Mouse (Mus musculus) thymus, adult 18-20 months (tissue): ENCODE results near the gene Fam173a.
"Not testable (repeated sequence)": the region's sequence is repeated elsewhere in the genome, so short reads cannot be mapped to it uniquely, and the experiment has no call there.

Source experiments
- DNase-seq, 2 experiments: peaks; one replicate each; pipeline ENCODE4 v3.0.0; 2022; ENCODE audit warnings: mixed read lengths in 2 of 2

Fam173a gene

DNA sequence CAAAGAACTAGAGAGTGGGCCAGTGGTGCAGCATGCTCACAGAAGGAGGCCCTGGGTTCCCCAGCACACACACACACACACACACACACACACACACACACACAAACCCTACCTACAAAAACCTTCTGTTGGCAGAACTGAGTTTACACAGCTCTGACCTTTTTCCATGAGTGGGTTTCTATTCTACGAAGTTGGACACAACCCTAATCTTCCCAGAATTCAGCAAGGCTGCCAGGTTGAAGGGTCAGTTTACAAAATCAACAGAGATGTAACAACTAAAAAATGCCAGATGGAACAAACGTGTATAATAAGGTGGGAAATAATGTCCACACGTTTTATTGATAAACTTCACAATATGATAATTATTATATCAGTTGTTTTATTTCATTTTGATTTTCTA lies 35.0 kb downstream of the Fam173a start:
- no peak for DNase-seq

DNA sequence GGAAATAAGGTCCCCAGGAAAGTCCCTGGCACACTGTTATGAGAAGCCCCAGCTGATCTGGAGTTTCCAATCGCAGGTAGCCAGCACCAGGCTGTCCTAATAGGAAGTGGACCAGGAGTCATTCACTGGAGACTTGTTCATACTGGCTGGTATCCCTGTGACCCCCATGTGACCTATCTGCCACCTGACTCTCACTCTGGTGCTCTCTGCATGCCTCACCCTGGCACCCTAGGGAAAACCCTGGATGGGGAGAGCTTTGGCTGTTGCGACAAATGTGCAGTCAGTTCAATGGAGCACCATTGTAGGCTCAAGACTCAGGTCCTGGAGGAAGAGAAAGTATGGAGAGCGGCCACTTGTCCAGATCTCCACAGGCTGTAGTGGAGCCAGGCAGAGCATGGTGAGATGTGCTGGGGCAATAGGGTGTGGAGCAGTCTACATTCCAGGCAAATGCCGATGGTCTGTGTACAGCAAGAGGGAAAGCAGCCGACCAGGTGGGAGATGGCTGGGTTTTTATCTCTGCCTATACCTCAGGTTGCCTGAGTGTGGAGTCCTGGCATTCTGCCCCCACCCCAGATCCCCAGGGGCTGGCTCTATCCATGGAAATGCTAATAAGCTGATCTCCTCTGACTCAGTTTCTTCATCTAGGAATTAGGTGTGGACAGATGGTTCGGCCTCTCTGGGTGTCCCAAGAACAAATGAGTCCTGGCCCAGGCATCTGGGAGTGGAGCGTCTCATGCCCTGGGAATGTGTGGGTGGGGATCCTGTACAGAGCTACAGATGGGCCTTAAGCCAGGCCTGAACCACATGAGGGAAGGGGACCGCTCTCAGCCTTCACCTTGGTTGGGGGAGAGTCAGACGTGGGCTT lies 36.1 kb downstream of the Fam173a start:
- DNase-seq = no peak

DNA sequence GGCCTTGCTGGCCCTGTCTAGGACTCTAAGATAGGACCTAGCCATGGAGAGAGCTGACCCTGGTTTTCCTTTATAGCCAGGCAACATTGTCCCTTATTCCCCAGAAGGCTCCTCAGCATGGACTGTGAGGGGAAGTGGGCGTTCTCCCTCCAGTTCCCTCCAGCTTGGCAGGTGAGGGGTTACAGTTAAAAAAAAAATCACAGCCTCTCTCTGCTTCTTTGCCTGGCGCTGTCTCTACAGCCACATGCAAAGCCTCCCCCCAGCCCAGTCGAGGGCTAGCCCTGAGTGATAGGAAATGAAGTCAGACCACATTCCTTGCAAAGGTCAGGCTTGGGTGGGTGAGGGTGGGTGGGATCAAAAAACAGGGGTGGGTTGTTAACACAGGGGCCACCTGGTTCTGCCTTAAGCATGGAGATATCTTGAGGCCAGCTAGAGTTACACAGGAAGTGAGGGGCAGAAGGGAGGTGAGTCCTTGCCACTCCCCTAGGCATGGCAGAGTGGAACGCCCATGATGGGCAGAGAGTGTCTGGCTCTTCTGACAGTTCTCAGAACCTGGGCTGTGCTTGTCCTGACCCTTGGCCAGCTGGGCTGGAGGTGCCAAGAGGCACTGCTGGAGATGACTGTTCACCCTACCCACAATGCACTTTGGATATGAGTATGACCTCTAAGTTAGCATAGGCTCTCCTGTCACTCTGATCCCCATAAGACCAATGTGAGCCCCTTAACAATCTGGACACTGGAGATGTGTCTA lies 36.9 kb downstream of the Fam173a start:
- DNase-seq = no peak

DNA sequence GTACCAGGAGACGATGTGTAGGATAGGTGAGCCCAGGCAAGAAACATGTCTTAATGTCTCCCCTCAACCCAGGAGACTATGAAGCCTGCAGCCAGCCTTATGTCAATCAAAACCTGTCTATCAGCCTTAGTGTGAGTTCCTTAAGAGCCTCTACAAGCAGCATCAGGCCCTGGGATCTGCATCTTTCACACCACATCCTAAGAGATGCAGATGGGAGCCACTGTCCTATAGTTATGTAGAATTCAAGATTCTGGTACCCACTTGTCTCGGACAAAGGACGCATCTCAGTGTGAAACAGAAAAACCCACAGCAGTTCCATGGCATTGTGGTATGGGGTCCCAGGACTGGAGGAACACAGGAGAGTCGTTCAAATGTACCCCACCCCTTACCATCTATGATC lies 37.6 kb downstream of the Fam173a start:
- no peak for DNase-seq

DNA sequence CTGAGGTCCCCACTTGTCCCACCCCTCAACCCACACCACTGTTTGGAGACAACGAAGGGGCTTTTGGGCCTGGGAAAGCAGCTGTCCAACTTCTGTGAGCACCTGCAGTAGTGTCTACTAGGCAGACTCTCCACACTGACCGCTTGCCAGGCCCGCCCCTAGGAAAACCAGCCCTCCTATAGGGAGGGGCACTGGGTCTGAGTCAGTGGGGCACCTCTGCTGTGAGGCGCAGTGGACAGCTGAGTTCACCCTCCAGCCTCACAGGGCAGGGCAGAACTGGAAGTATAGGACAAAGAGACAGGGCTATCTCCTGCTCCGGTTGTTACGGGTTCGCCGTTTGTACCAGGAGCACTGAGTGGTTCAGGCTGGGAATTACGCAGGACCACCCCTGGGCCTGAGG lies 38.5 kb downstream of the Fam173a start, which contains the start of gene Msln:
TSS of gene Msln (minus strand) at position 138 of the 400 bp plus-strand sequence.
- DNase-seq = no peak

DNA sequence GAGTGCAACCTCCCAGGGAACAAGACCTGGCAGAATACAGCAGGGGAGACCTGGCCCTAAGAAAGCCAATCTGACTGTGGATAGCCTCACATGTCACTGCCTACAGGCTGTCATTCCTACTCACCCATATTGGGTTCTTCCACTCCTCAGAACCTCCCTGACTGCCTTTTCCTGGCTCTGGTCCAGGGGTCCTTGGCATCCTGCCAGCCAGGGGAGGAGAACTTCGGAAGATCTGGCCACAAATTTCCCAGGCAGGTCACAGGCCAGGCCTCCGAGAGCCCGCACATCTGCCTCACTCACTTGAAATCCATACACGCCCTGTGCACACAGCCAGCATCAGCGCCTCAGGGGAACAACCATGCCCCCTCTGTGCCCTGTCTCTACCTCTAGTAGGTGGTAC lies 41.3 kb downstream of the Fam173a start:
- no peak for DNase-seq

DNA sequence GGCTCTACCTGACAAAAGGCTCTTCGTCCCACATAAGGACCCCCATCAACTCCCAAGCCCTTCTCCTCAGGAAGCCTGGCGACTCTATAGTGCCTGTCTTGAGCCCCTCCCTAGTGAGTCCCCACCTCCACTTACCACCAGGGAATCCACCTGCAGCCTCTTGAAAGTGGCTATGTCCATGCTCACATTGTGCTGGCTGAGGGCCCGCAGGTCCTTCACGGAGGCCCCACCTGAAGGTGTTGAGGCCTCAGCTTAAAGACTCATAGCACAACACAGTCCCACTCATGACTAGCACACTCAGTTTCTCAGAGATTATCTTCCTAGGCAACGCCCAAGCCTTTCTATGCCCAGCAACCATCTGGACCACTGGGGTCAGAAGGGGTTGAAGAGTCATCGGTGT lies 43.4 kb downstream of the Fam173a start:
- no peak for DNase-seq

DNA sequence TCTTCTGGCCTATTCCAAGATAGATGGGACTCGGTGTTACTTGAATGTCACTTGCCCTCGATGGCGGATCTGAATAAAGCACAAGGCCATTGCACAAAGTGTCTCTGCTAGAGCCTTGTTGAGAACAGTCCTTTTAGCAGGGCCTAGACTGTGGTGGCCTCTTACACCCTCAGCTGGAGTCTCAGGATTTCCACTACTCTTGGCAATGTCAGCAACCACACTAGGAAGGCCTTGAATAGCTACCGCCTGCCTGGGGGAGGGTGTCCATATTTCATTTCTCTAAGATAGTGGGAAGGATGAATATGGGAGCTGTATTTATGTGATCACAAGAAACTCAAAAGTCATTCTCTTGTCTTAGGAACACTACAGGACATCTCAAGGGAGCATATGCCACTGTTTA lies 44.5 kb downstream of the Fam173a start:
- no peak for DNase-seq

DNA sequence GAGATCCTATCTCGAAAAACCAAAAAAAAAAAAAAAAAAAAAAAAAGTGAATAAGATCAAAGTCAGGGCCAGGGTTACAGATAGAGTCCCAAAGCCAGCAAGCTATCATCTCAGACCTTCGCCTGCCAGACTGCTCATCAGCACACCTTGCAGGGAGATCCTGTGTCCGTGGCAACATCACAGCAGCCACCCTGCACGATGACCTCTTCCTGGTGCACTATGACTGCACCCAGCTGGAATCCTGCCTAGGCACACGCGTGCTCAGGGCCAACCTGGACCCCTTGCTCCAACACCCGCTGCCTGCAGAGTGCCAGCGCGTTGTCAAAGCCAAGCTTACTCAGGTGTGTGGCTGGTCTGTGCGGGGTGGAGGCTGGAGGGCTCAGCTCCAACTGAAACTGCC lies 48.4 kb downstream of the Fam173a start:
- no peak for DNase-seq

DNA sequence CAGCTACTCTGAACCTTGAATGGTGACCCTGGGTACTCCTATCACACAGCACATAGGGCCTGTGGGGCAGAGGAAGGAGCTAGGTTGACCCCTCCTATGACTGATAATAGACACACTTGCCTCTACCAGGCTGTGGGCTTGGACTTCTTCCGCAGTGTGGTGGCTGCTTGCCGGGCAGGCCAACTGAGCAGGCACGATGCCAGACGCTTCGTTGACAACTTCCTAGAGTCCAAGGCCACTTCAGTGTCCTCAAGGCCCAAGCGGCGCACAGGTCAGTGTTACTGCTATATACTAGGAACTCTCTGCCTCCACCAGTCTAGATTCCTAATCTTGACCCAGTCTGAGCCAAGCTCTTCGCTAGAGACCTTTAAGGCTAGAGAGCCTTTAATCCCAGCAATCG lies 48.9 kb downstream of the Fam173a start:
- DNase-seq = no peak

DNA sequence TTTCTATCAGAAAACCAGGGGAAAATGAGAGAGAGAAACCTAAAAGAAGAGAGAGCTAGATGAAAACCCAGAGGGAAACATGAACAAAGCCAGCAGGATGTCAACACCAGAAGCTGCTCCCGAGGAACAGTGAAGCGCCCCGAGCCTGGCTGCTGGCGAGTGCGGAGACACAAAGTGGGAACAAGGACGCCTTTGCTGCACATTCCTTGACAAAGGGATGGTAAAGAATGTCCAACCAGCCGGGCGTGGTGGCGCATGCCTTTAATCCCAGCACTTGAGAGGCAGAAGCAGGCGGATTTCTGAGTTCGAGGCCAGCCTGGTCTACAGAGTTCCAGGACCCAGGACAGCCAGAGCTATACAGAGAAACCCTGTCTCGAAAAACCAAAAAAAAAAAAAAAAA lies 51.2 kb downstream of the Fam173a start:
- not testable (repeated sequence) for DNase-seq
